Mouse (Mus musculus) kidney, adult 8-10 months (tissue): Measurements from ENCODE around the gene Fam173a.
A peak's percentile ranks its signal among the peaks of the same experiment; 100 is the strongest.
"Not testable (repeated sequence)": the region's sequence is repeated elsewhere in the genome, so short reads cannot be mapped to it uniquely, and the experiment has no call there.

ENCODE experiments used
- DNase-seq, 2 experiments: peaks; one replicate each; pipeline ENCODE4 v3.0.0; 2022

The Fam173a gene

DNA sequence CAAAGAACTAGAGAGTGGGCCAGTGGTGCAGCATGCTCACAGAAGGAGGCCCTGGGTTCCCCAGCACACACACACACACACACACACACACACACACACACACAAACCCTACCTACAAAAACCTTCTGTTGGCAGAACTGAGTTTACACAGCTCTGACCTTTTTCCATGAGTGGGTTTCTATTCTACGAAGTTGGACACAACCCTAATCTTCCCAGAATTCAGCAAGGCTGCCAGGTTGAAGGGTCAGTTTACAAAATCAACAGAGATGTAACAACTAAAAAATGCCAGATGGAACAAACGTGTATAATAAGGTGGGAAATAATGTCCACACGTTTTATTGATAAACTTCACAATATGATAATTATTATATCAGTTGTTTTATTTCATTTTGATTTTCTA is 35.0 kb downstream of the Fam173a start:
- no peak for DNase-seq

GRCm38 (mm10) chr17:25756378-25757242 is 36.1 kb downstream of the Fam173a start:
- DNase-seq, result no peak

DNA sequence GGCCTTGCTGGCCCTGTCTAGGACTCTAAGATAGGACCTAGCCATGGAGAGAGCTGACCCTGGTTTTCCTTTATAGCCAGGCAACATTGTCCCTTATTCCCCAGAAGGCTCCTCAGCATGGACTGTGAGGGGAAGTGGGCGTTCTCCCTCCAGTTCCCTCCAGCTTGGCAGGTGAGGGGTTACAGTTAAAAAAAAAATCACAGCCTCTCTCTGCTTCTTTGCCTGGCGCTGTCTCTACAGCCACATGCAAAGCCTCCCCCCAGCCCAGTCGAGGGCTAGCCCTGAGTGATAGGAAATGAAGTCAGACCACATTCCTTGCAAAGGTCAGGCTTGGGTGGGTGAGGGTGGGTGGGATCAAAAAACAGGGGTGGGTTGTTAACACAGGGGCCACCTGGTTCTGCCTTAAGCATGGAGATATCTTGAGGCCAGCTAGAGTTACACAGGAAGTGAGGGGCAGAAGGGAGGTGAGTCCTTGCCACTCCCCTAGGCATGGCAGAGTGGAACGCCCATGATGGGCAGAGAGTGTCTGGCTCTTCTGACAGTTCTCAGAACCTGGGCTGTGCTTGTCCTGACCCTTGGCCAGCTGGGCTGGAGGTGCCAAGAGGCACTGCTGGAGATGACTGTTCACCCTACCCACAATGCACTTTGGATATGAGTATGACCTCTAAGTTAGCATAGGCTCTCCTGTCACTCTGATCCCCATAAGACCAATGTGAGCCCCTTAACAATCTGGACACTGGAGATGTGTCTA is 36.9 kb downstream of the Fam173a start:
- no peak for DNase-seq

- DNase-seq, result no peak
Measured at GRCm38 (mm10) chr17:25755086-25755485, 37.6 kb downstream of the Fam173a start.

- no peak for DNase-seq
Measured at GRCm38 (mm10) chr17:25754241-25754640, 38.5 kb downstream of the Fam173a start, which contains the start of gene Msln. Gene Msln (minus strand): TSS chr17:25754378.

DNA sequence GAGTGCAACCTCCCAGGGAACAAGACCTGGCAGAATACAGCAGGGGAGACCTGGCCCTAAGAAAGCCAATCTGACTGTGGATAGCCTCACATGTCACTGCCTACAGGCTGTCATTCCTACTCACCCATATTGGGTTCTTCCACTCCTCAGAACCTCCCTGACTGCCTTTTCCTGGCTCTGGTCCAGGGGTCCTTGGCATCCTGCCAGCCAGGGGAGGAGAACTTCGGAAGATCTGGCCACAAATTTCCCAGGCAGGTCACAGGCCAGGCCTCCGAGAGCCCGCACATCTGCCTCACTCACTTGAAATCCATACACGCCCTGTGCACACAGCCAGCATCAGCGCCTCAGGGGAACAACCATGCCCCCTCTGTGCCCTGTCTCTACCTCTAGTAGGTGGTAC is 41.3 kb downstream of the Fam173a start:
- peak in 1 of 2 experiments; percentile 31 for DNase-seq

GRCm38 (mm10) chr17:25749314-25749713 is 43.4 kb downstream of the Fam173a start:
- DNase-seq, result no peak

DNA sequence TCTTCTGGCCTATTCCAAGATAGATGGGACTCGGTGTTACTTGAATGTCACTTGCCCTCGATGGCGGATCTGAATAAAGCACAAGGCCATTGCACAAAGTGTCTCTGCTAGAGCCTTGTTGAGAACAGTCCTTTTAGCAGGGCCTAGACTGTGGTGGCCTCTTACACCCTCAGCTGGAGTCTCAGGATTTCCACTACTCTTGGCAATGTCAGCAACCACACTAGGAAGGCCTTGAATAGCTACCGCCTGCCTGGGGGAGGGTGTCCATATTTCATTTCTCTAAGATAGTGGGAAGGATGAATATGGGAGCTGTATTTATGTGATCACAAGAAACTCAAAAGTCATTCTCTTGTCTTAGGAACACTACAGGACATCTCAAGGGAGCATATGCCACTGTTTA is 44.5 kb downstream of the Fam173a start:
- no peak for DNase-seq

- DNase-seq, result no peak
Measured at GRCm38 (mm10) chr17:25744311-25744710, 48.4 kb downstream of the Fam173a start.

GRCm38 (mm10) chr17:25743831-25744230 is 48.9 kb downstream of the Fam173a start:
- DNase-seq, result no peak

DNA sequence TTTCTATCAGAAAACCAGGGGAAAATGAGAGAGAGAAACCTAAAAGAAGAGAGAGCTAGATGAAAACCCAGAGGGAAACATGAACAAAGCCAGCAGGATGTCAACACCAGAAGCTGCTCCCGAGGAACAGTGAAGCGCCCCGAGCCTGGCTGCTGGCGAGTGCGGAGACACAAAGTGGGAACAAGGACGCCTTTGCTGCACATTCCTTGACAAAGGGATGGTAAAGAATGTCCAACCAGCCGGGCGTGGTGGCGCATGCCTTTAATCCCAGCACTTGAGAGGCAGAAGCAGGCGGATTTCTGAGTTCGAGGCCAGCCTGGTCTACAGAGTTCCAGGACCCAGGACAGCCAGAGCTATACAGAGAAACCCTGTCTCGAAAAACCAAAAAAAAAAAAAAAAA is 51.2 kb downstream of the Fam173a start:
- not testable (repeated sequence) for DNase-seq
